Mouse (Mus musculus) MEL (cell line): ENCODE measurements around the gene Tmem86b.
A peak's percentile ranks its signal among the peaks of the same experiment; 100 is the strongest.

Source experiments
- CHD2 ChIP-seq: IDR thresholded peaks from 2 replicates; pipeline ENCODE4 v1.6.1; 2011; ENCODE audit warnings: low read length, improper control_type of control experiment
- CTCF ChIP-seq, 3 experiments: IDR thresholded peaks in 2 of 3; conservative IDR thresholded peaks in 1 of 3; 2 replicates each; pipeline ENCODE4 v1.5.1; 2011 to 2012; ENCODE audit warnings: low read length in 3 of 3, low read depth in 2 of 3, mild to moderate bottlenecking in 2 of 3, improper control_type of control experiment in 1 of 3, inconsistent platforms in 1 of 3, mixed read lengths in 1 of 3, moderate library complexity in 1 of 3; ENCODE audit not compliant: control insufficient read depth in 1 of 3, insufficient read depth in 1 of 3, poor library complexity in 1 of 3, severe bottlenecking in 1 of 3
- EP300 ChIP-seq, 2 experiments: IDR thresholded peaks; 2 replicates each; pipeline ENCODE4 v1.6.1; 2011; ENCODE audit warnings: improper control_type of control experiment in 2 of 2, low read length in 2 of 2, low read depth in 1 of 2, mild to moderate bottlenecking in 1 of 2
- GATA1 ChIP-seq: IDR thresholded peaks from 2 replicates; pipeline ENCODE4 v1.6.1; 2011; ENCODE audit warnings: low read depth, low read length, improper control_type of control experiment
- POLR2A ChIP-seq, 2 experiments: IDR thresholded peaks; 2 replicates each; pipeline ENCODE4 v1.6.1; 2011 to 2012; ENCODE audit warnings: low read length in 2 of 2, mild to moderate bottlenecking in 2 of 2, control low read depth in 1 of 2, improper control_type of control experiment in 1 of 2, low read depth in 1 of 2, moderate library complexity in 1 of 2; ENCODE audit not compliant: control insufficient read depth in 1 of 2, insufficient read depth in 1 of 2, poor library complexity in 1 of 2

GRCm38 (mm10) chr7:4613740-4614403, 17.4 kb downstream of the Tmem86b start:
- TF ChIP-seq EP300 (IDR thresholded peaks at IDR 0.05; ENCODE audit: low read depth in 1 of 2, low read length in 2 of 2) (peak; percentile 15 to 59; a peak in 2 of 4 replicates), POLR2A (IDR thresholded peaks at IDR 0.05; ENCODE audit: control insufficient read depth in 1 of 2, insufficient read depth in 1 of 2, low read depth in 1 of 2, low read length in 2 of 2, poor library complexity in 1 of 2) (no peak), CTCF (IDR thresholded peaks at IDR 0.05 in 2 of 3, conservative IDR thresholded peaks at IDR 0.05 in 1 of 3; ENCODE audit: control insufficient read depth in 1 of 3, insufficient read depth in 1 of 3, low read depth in 2 of 3, low read length in 3 of 3, poor library complexity in 1 of 3, severe bottlenecking in 1 of 3) (no peak), CHD2 (no peak), GATA1 (no peak)
